Mouse (Mus musculus): ENCODE measurements around the gene Polr3g. TPM values are rescaled to one million over a fixed set of nuclear protein-coding genes. Genes with fewer than 3 reads are reported as not detected.
A peak's percentile ranks its signal among the peaks of the same experiment; 100 is the strongest.

The Polr3g gene
- 6.5 and 8.9 TPM in 2 replicates for polyA plus RNA-seq (2012; rRNA removed)
- 10.9 and 11.7 TPM in 2 replicates for polyA plus RNA-seq (2014; fragmentation: Nextera tagmentation; extraction: Ambion mirVana)

DNA sequence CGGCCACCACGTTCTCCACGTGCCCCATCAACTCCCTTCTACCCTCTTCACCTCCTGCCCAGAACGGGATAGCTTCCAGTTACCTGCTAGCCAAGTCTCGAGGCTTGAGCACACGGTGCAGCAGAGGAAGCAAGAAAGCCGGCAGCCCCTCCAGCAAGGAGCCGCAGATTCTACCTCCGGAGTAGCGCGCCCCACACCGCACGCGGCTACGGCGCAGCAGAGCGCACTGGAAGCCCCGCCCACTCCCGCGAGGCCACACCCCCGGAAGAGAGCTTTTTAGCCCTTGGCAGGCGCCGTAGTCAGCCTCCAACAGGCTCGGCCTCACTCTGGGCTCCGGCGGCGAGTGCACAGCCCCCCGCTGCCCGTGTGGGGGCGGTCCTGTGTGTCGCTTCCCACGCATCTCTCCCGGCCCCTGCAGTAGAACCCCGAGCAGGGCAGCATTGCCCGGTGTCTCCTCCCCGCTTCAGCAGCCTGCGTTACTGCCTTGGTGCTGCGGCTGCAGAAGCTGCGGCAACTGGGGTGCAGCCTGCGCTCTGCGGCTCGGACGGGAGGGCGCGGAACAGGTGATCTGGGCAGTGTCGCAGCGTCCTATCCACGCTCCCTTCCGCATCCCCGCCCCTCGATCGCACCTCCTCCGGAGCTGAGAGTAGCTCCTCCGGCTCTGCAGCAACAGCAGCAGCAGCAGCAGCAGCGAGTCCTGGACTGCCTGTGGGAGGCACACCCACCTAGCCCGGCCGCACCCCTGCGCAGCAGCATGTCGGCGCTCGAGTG, at the start of gene Polr3g, which contains the start of gene Mblac2:
Gene Polr3g, minus strand, starts transcription at position 239 of the 771 bp plus-strand sequence.
Gene Mblac2, plus strand, starts transcription at position 567 of the 771 bp plus-strand sequence.
- peaks cover 17 to 22% of the 10 kb centered on the region in 2 experiments for H3K4me1 ChIP-seq (replicated peaks; ENCODE audit: control insufficient read depth in 2 of 2, insufficient read depth in 2 of 2, low read length in 1 of 2)
- under 1% methylated on average over 61 of the region's 61 CpGs for WGBS (ENCODE audit: insufficient replicate concordance)

DNA sequence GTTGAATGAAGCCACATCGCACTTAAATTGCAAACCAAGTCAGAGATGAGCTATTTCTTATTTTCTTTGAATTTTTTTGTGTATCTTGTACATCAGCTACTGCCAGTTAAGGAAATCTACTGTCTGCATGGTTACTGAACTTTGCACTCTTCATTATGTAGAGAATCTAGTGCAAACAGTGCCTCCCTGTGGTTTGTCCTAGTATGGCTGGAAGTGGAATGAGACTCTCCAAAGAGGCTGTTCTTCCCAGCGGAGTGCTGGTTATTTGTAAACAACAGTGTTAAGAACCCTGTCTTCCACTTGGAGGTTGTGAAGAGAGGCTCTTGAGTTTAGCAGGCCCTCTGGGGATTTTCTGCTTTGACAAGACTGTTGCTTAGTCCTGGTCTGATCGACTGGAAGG, 49.6 kb upstream of the Polr3g start:
- DNase-seq (ENCODE audit: low read depth in 3 of 3, low spot score in 3 of 3): peak in 1 of 3 experiments; percentile 50

More for the DNA sequence above, at the start of gene Polr3g, which contains the start of gene Mblac2:
- H3K9ac ChIP-seq (replicated peaks): peak within 1 kb of the TSS; percentile 61
- ATAC-seq (ENCODE audit: insufficient read depth) (peak; percentile 93), DNase-seq (ENCODE audit: low read depth in 3 of 3, low spot score in 3 of 3) (peak; percentile 79 to 84 (median 80))
- H3K27ac ChIP-seq: peak within 1 kb of the TSS; percentile 53
- H3K9me3 ChIP-seq (ENCODE audit: control insufficient read depth, low read length): no peaks in the 10 kb centered on the region
- H3K4me3 ChIP-seq (ENCODE audit: insufficient read depth in 1 of 2, low read depth in 2 of 2, low read length in 2 of 2): peak within 1 kb of the TSS; percentile 66 to 90
- peak; percentile 47 for TF ChIP-seq CTCF (IDR thresholded peaks at IDR 0.05; ENCODE audit: low read depth)
- TF ChIP-seq EP300 (IDR thresholded peaks at IDR 0.05; ENCODE audit: low read depth): no peak
- H3K4me2 ChIP-seq (ENCODE audit: low read depth): peak within 1 kb of the TSS; percentile 86
- no peaks in the 10 kb centered on the region for H3K27me3 ChIP-seq (ENCODE audit: control insufficient read depth, insufficient read depth, low read length)
- H3K36me3 ChIP-seq (replicated peaks; ENCODE audit: control insufficient read depth, insufficient read depth, low read depth): no peaks in the 10 kb centered on the region

DNA sequence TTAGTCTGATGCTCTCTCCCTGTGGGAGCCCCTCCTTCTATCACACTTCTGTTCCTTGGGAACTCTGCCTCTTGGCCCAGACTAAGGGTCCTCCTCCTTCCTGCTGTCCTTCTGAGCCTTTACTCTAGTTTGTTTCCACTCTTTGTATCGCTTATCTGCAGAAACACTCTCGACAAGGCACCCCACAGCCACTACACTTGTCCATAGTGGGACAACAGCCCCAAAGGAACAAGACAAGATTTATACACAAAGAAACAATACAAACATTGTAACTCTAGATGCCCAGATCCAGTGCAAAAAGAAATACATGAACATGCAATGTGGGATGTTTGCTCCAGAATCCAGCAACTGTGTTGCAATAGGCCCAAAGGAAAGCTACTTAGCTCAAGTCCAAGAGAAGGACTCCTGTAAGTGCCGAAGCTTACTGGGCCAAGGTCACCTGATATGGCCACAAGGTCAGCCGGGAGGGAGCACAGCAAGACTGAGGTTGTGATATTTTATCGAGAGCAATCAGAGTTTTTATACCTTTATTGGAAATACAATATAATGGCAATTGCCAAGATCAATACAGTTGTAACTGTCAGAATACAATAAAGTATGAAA, 46.3 kb upstream of the Polr3g start:
- H3K4me1 ChIP-seq (replicated peaks; ENCODE audit: control insufficient read depth in 2 of 2, insufficient read depth in 2 of 2, low read length in 1 of 2): no peaks in the 10 kb centered on the region
- no peak overlapping the region for H3K4me2 ChIP-seq (ENCODE audit: low read depth)
- no peak for ATAC-seq (ENCODE audit: insufficient read depth)
- H3K36me3 ChIP-seq (replicated peaks; ENCODE audit: control insufficient read depth, insufficient read depth, low read depth): no peaks in the 10 kb centered on the region
- no peak overlapping the region for H3K27ac ChIP-seq
- H3K9ac ChIP-seq (replicated peaks): no peak overlapping the region
- H3K27me3 ChIP-seq (ENCODE audit: control insufficient read depth, insufficient read depth, low read length): no peaks in the 10 kb centered on the region
- no peak for TF ChIP-seq EP300 (IDR thresholded peaks at IDR 0.05; ENCODE audit: low read depth)
- TF ChIP-seq CTCF (IDR thresholded peaks at IDR 0.05; ENCODE audit: low read depth): no peak
- no peak overlapping the region for H3K4me3 ChIP-seq (ENCODE audit: insufficient read depth in 1 of 2, low read depth in 2 of 2, low read length in 2 of 2)
- DNase-seq (ENCODE audit: low read depth in 3 of 3, low spot score in 3 of 3): no peak
- H3K9me3 ChIP-seq (ENCODE audit: control insufficient read depth, low read length): no peaks in the 10 kb centered on the region
- WGBS (ENCODE audit: insufficient replicate concordance): 56% methylated on average over 5 of the region's 5 CpGs

More for the DNA sequence above, 49.6 kb upstream of the Polr3g start:
- no peak for TF ChIP-seq EP300 (IDR thresholded peaks at IDR 0.05; ENCODE audit: low read depth)
- peak; percentile 68 for TF ChIP-seq CTCF (IDR thresholded peaks at IDR 0.05; ENCODE audit: low read depth)
- Histone ChIP-seq H3K4me2 (ENCODE audit: low read depth) (no peak overlapping the region), H3K27ac (no peak overlapping the region), H3K36me3 (replicated peaks; ENCODE audit: control insufficient read depth, insufficient read depth, low read depth) (no peaks in the 10 kb centered on the region), H3K9me3 (ENCODE audit: control insufficient read depth, low read length) (no peaks in the 10 kb centered on the region), H3K4me3 (ENCODE audit: insufficient read depth in 1 of 2, low read depth in 2 of 2, low read length in 2 of 2) (no peak overlapping the region), H3K27me3 (ENCODE audit: control insufficient read depth, insufficient read depth, low read length) (no peaks in the 10 kb centered on the region), H3K4me1 (replicated peaks; ENCODE audit: control insufficient read depth in 2 of 2, insufficient read depth in 2 of 2, low read length in 1 of 2) (no peaks in the 10 kb centered on the region), H3K9ac (replicated peaks) (no peak overlapping the region)
- 37% methylated on average over 3 of the region's 3 CpGs for WGBS (ENCODE audit: insufficient replicate concordance)
- peak; percentile 52; the same call in 1 of the 2 replicates for ATAC-seq (ENCODE audit: insufficient read depth)

DNA sequence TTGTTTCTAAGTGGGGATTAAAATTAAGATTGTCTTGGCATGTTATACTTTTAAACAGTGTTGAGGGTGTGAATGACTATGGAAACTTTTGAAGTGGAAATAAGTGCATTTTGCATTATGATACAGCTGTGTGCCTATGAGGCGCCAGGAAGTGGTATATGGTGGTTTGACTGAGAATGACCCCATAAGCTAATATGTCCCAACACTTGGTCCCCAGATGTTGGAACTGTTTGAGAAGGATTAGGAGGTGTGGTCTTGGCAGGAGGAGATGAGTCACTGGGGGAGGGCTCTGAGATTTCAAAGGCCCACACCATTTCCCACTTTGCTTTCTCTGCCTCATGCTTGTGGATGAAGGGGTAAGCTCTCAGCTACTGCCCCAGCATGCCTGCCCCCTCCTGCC, 44.5 kb upstream of the Polr3g start:
- Histone ChIP-seq H3K27ac (no peak overlapping the region), H3K9ac (replicated peaks) (no peak overlapping the region), H3K36me3 (replicated peaks; ENCODE audit: control insufficient read depth, insufficient read depth, low read depth) (no peaks in the 10 kb centered on the region), H3K4me2 (ENCODE audit: low read depth) (no peak overlapping the region), H3K27me3 (ENCODE audit: control insufficient read depth, insufficient read depth, low read length) (no peaks in the 10 kb centered on the region), H3K9me3 (ENCODE audit: control insufficient read depth, low read length) (no peaks in the 10 kb centered on the region), H3K4me3 (ENCODE audit: insufficient read depth in 1 of 2, low read depth in 2 of 2, low read length in 2 of 2) (no peak overlapping the region), H3K4me1 (replicated peaks; ENCODE audit: control insufficient read depth in 2 of 2, insufficient read depth in 2 of 2, low read length in 1 of 2) (no peaks in the 10 kb centered on the region)
- WGBS (ENCODE audit: insufficient replicate concordance): 53% methylated on average over 1 of the region's 1 CpGs
- DNase-seq (ENCODE audit: low read depth in 3 of 3, low spot score in 3 of 3): no peak
- no peak for ATAC-seq (ENCODE audit: insufficient read depth)
- TF ChIP-seq EP300 (IDR thresholded peaks at IDR 0.05; ENCODE audit: low read depth) (no peak), CTCF (IDR thresholded peaks at IDR 0.05; ENCODE audit: low read depth) (no peak)

DNA sequence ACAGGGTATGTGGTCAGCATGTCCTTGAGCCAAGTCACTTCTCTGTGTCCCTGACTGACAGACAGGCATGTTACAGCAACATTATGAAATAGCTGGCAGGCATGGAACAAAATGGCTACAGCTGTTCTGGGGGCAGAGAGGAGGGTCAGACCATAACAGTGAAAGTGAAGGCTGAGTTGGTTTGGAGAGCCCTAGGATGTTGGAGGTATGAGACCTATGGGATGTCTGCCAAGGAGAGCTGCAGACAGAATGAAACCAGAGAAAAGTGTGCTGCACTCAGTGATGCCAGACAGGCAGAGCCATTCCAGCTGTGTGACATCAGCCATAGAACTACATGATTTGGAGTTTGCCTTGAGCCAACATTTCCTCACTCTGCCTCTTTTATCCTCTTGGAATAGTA, 44.1 kb upstream of the Polr3g start:
- Histone ChIP-seq H3K4me3 (ENCODE audit: insufficient read depth in 1 of 2, low read depth in 2 of 2, low read length in 2 of 2) (no peak overlapping the region), H3K36me3 (replicated peaks; ENCODE audit: control insufficient read depth, insufficient read depth, low read depth) (no peaks in the 10 kb centered on the region), H3K4me2 (ENCODE audit: low read depth) (no peak overlapping the region), H3K27me3 (ENCODE audit: control insufficient read depth, insufficient read depth, low read length) (no peaks in the 10 kb centered on the region), H3K4me1 (replicated peaks; ENCODE audit: control insufficient read depth in 2 of 2, insufficient read depth in 2 of 2, low read length in 1 of 2) (no peaks in the 10 kb centered on the region), H3K27ac (no peak overlapping the region), H3K9me3 (ENCODE audit: control insufficient read depth, low read length) (no peaks in the 10 kb centered on the region), H3K9ac (replicated peaks) (no peak overlapping the region)
- TF ChIP-seq EP300 (IDR thresholded peaks at IDR 0.05; ENCODE audit: low read depth): no peak
- TF ChIP-seq CTCF (IDR thresholded peaks at IDR 0.05; ENCODE audit: low read depth): no peak
- ATAC-seq (ENCODE audit: insufficient read depth) (no peak), DNase-seq (ENCODE audit: low read depth in 3 of 3, low spot score in 3 of 3) (no peak)

Measured in liver, embryonic 14.5 days (tissue).